Mouse (Mus musculus): ENCODE measurements at regions not wholly inside any gene's neighbourhood (a gene's known extent, or its start where the extent isn't known, plus 50 kb on each side); places are given as distances from the start of the nearest gene placed in this dataset.

GRCm38 (mm10) chr2:30525295-30525694 lies 51.3 kb upstream of the Ier5l start:
- Histone ChIP-seq H3K4me3 (no peak overlapping the region), H3K27ac (peak overlapping the region; percentile 58), H3K27me3 (no peaks in the 10 kb centered on the region), H3K9ac (0 out of 2 replicates have a peak overlapping the region, but pooled peaks have one; percentile 19), H3K4me1 (peaks cover 26% of the 10 kb centered on the region), H3K4me2 (replicated peaks) (peak overlapping the region; percentile 45), H3K36me3 (no peaks in the 10 kb centered on the region), H3K9me3 (no peaks in the 10 kb centered on the region)
- ATAC-seq (ENCODE audit: low FRiP score, low read depth) = 0 out of 2 replicates have a peak, but pooled peaks have one; percentile 41
- 11% methylated on average over 9 of the region's 9 CpGs for WGBS

GRCm38 (mm10) chr2:30525831-30526230 lies 51.8 kb upstream of the Ier5l start:
- peaks cover 26% of the 10 kb centered on the region for H3K4me1 ChIP-seq
- no peaks in the 10 kb centered on the region for H3K27me3 ChIP-seq
- WGBS = 54% methylated on average over 3 of the region's 3 CpGs
- no peak overlapping the region for H3K4me3 ChIP-seq
- no peaks in the 10 kb centered on the region for H3K9me3 ChIP-seq
- H3K36me3 ChIP-seq = no peaks in the 10 kb centered on the region
- no peak overlapping the region for H3K4me2 ChIP-seq (replicated peaks)
- no peak overlapping the region for H3K9ac ChIP-seq
- no peak for ATAC-seq (ENCODE audit: low FRiP score, low read depth)
- no peak overlapping the region for H3K27ac ChIP-seq

GRCm38 (mm10) chr2:30527495-30527894 lies 53.5 kb upstream of the Ier5l start:
- WGBS = 21% methylated on average over 4 of the region's 4 CpGs
- no peak overlapping the region for H3K27ac ChIP-seq
- no peaks in the 10 kb centered on the region for H3K27me3 ChIP-seq
- H3K4me1 ChIP-seq = peaks cover 26% of the 10 kb centered on the region
- no peak for ATAC-seq (ENCODE audit: low FRiP score, low read depth)
- no peak overlapping the region for H3K4me3 ChIP-seq
- no peaks in the 10 kb centered on the region for H3K9me3 ChIP-seq
- H3K36me3 ChIP-seq = no peaks in the 10 kb centered on the region
- H3K9ac ChIP-seq = no peak overlapping the region
- H3K4me2 ChIP-seq (replicated peaks) = no peak overlapping the region

- Histone ChIP-seq H3K4me3 (no peak overlapping the region), H3K36me3 (no peaks in the 10 kb centered on the region), H3K4me2 (replicated peaks) (no peak overlapping the region), H3K27ac (no peak overlapping the region), H3K27me3 (no peaks in the 10 kb centered on the region), H3K9ac (no peak overlapping the region), H3K9me3 (peaks cover 6% of the 10 kb centered on the region), H3K4me1 (0 out of 2 replicates have a peak, but pooled peaks cover under 1% of the 10 kb centered on the region)
- ATAC-seq (ENCODE audit: low FRiP score, low read depth) = no peak
Measured at GRCm38 (mm10) chr2:30532948-30533347, 58.9 kb upstream of the Ier5l start.

- H3K36me3 ChIP-seq = no peaks in the 10 kb centered on the region
- H3K4me2 ChIP-seq (replicated peaks) = no peak overlapping the region
- H3K9me3 ChIP-seq = peaks cover 6% of the 10 kb centered on the region
- H3K4me1 ChIP-seq = no peaks in the 10 kb centered on the region
- no peaks in the 10 kb centered on the region for H3K27me3 ChIP-seq
- WGBS = 91% methylated on average over 6 of the region's 6 CpGs
- H3K4me3 ChIP-seq = no peak overlapping the region
- H3K9ac ChIP-seq = no peak overlapping the region
- no peak overlapping the region for H3K27ac ChIP-seq
- ATAC-seq (ENCODE audit: low FRiP score, low read depth) = no peak
Measured at GRCm38 (mm10) chr2:30533367-30533766, 59.3 kb upstream of the Ier5l start.

GRCm38 (mm10) chr2:30534485-30534884 lies 60.4 kb upstream of the Cstad start:
- no peaks in the 10 kb centered on the region for H3K27me3 ChIP-seq
- no peak overlapping the region for H3K4me3 ChIP-seq
- WGBS = 58% methylated on average over 10 of the region's 10 CpGs
- ATAC-seq (ENCODE audit: low FRiP score, low read depth) = no peak
- peak overlapping the region; percentile 38 for H3K4me2 ChIP-seq (replicated peaks)
- H3K36me3 ChIP-seq = no peaks in the 10 kb centered on the region
- H3K27ac ChIP-seq = no peak overlapping the region
- peaks cover 6% of the 10 kb centered on the region for H3K9me3 ChIP-seq
- H3K4me1 ChIP-seq = no peaks in the 10 kb centered on the region
- H3K9ac ChIP-seq = 0 out of 2 replicates have a peak overlapping the region, but pooled peaks have one; percentile 20

GRCm38 (mm10) chr2:30539305-30539704 lies 55.5 kb upstream of the Cstad start:
- Histone ChIP-seq H3K9me3 (no peaks in the 10 kb centered on the region), H3K4me3 (no peak overlapping the region), H3K9ac (peak overlapping the region; percentile 8; the same call in 1 of the 2 replicates), H3K4me1 (peaks cover 9% of the 10 kb centered on the region), H3K4me2 (replicated peaks) (no peak overlapping the region), H3K27me3 (no peaks in the 10 kb centered on the region), H3K27ac (no peak overlapping the region), H3K36me3 (no peaks in the 10 kb centered on the region)
- WGBS = 76% methylated on average over 1 of the region's 1 CpGs
- no peak for ATAC-seq (ENCODE audit: low FRiP score, low read depth)

- H3K4me1 ChIP-seq = peaks cover 29% of the 10 kb centered on the region
- peak overlapping the region; percentile 75; the same call in 1 of the 2 replicates for H3K27ac ChIP-seq
- no peaks in the 10 kb centered on the region for H3K9me3 ChIP-seq
- WGBS = 12% methylated on average over 4 of the region's 4 CpGs
- H3K9ac ChIP-seq = peak overlapping the region; percentile 48; the same call in 1 of the 2 replicates
- no peak for ATAC-seq (ENCODE audit: low FRiP score, low read depth)
- no peaks in the 10 kb centered on the region for H3K27me3 ChIP-seq
- no peak overlapping the region for H3K4me3 ChIP-seq
- no peaks in the 10 kb centered on the region for H3K36me3 ChIP-seq
- H3K4me2 ChIP-seq (replicated peaks) = no peak overlapping the region
Measured at GRCm38 (mm10) chr2:30541541-30541940, 53.3 kb upstream of the Cstad start.

GRCm38 (mm10) chr2:30544782-30545435 lies 49.9 kb upstream of the Cstad start:
- Histone ChIP-seq H3K4me1 (peaks cover 40% of the 10 kb centered on the region), H3K9me3 (peaks cover 5% of the 10 kb centered on the region; the same call in 1 of the 2 replicates), H3K9ac (0 out of 2 replicates have a peak overlapping the region, but pooled peaks have one; percentile 13), H3K4me2 (replicated peaks) (peak overlapping the region; percentile 69), H3K4me3 (peak overlapping the region; percentile 31), H3K27me3 (no peaks in the 10 kb centered on the region), H3K27ac (no peak overlapping the region; the same call in 1 of the 2 replicates), H3K36me3 (no peaks in the 10 kb centered on the region)
- ATAC-seq (ENCODE audit: low FRiP score, low read depth) = peak; percentile 90
- 3% methylated on average over 35 of the region's 35 CpGs for WGBS

Measured in limb, embryonic 13.5 days (tissue).